Mouse (Mus musculus): ENCODE results near the gene Olfr74. TPM values are rescaled to one million over a fixed set of nuclear protein-coding genes. Genes with fewer than 3 reads are reported as not detected.
"Not testable (repeated sequence)": the region's sequence is repeated elsewhere in the genome, so short reads cannot be mapped to it uniquely, and the experiment has no call there.

The Olfr74 gene
- not detected for total RNA-seq (2021)
- long read RNA-seq, experiment 1: 0 reads
- long read RNA-seq, experiment 2: 0 reads

DNA sequence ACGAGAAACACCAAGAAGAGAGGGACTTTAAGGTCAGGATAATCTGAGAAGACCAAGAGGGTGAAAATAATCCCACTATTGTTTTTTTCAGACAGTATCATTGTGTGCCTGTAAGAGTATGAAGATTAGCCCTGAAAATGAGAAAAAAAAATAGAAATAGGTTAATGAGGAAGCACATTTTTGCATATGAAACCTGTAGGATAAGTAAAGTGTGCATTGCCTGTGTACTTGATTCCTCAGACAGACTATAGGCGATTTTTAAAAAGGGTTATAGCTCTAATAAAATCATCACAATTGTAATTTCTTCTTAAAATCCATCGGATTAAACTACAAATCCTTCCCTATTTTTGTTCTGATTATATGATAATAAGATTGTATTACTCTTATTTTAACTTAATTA is at the start of gene Olfr74:
Gene Olfr74 (minus strand): TSS at position 101 of the 400 bp plus-strand sequence.
- no peak for DNase-seq

DNA sequence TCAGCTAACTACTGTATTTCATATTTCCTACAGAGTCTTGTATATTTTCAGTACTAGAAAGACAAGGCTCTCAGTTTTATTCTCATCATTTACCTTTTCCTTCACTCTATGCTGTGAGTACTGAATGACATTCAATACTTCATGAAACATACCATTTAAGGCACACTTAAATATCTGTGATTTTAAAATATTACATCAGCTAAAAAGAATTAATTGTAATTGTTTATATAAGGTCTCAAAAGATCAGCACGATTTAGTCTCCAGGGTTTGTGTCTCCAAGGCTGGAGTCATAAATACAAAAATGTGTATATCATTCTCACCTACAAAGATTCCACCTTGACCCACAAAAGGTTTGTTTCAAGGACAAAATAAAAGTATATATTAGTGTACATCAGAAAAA is 48.0 kb upstream of the Olfr74 start, which contains the start of gene Olfr1161:
Gene Olfr1161 (plus strand): TSS at position 301 of the 400 bp plus-strand sequence.
- not testable (repeated sequence) for DNase-seq

DNA sequence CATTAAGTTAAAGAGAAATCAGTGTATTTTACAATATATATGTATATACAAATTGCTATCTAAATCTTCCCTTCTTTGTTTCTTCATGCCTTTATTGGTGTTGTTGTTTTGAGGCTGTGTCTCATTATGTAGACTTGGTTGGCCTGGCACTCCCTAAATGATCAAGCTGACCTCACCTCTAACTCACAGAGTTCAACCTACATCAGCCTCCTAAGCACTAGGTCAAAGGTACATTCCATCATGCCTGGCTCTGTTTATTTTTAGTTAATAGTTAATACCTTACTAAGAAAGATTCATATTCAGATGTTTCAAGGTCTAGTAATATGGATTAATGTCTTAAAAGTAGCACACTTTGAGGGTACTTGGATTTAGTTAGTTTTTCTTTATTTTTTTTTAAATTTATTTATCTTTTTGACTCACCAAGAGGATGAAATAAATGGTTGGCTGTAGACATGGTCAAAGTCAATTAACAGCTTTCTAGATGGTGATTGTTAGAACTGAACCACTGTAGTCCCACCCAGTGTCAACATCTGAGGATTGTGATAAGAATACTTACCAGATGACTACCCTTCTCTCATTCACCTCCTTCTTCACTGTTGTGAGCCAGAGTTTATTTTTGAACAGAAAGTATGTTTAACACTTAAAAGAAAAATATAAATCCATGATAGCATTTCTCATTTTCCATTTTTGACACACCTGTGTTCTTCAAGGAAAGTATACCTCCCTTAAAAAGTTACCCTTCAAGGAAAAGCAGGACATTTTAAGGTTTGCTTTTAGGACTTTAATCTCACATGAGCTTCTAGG is 33.3 kb upstream of the Olfr74 start, which contains the start of gene Olfr1160:
Gene Olfr1160 (minus strand): TSS at position 754 of the 804 bp plus-strand sequence.
- no peak for DNase-seq

GRCm38 (mm10) chr2:87989813-87990212 is 15.3 kb upstream of the Olfr74 start, which contains the start of gene Olfr1158:
TSS of gene Olfr1158 (plus strand) at chr2:87990113.
- DNase-seq: no peak

DNA sequence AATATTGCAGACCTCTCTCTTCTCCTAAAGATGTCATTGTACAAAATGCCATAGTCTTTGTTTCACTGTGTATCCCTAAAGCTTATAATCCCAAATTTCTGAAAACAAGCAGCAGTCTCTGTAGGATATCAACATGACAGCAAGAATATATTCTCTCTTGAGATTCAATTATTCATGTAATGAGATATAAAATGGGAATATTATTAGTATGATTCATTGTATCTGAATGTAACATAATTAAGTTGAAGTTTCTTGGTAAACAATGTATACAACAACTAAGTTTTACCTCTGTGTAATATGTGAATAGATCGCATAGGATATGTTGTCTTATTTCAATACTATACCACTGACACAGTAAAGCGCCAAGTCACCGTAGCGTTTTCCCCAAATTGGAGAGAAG is 6.3 kb downstream of the Olfr74 start, which contains the start of gene Olfr1157:
Gene Olfr1157 (minus strand): TSS at position 101 of the 400 bp plus-strand sequence.
- no peak for DNase-seq

- DNase-seq: no peak
Observed at GRCm38 (mm10) chr2:87953000-87953399, 21.5 kb downstream of the Olfr74 start, which contains the start of gene Olfr1156. TSS of gene Olfr1156 (minus strand) at chr2:87953100.

DNA sequence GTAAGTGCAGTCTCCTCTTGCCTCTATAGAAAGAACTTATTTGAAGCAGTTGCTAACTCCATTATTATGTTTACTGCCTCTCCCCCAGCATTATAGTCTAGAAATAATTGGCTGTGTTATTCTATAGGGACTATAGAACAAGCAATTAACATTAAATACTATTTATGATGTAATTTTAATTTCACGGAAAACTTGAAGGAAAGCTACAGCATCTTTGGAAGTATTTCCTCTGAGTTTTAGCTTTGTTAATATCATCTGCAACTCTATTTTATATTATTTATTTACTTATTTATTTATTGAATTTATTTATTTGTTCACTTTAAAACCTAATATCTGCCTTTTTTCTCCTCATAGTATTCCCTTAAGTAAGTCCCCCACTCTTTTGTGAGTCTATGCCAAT is 29.4 kb downstream of the Olfr74 start, which contains the start of gene Olfr1155:
Gene Olfr1155 (minus strand): TSS at position 101 of the 400 bp plus-strand sequence.
- no peak for DNase-seq

Other genes starting within 250 kb of the Olfr74 start
- gene Olfr1138, start 234.7 kb downstream of the Olfr74 start, total RNA-seq (2021): not detected
- not detected for gene Olfr1140, start 230.9 kb downstream of the Olfr74 start, total RNA-seq (2021)
- gene Olfr1141, start 220.7 kb downstream of the Olfr74 start, total RNA-seq (2021): not detected
- not detected for gene Olfr152, start 195.2 kb downstream of the Olfr74 start, total RNA-seq (2021)
- gene Olfr1143, start 174.1 kb downstream of the Olfr74 start, total RNA-seq (2021): not detected
- gene Olfr1145, start 164.8 kb downstream of the Olfr74 start, total RNA-seq (2021): not detected
- gene Olfr1148, start 144.1 kb downstream of the Olfr74 start, total RNA-seq (2021): not detected
- not detected for gene Olfr1150-ps1, start 130.7 kb downstream of the Olfr74 start, total RNA-seq (2021)
- gene Olfr1151, start 118.8 kb downstream of the Olfr74 start, total RNA-seq (2021): not detected
- not detected for gene Olfr1152, start 108.2 kb downstream of the Olfr74 start, total RNA-seq (2021)
- not detected for gene Olfr1153, start 79.7 kb downstream of the Olfr74 start, total RNA-seq (2021)
- not detected for gene Olfr1154, start 69.5 kb downstream of the Olfr74 start, total RNA-seq (2021)
- not detected for gene Olfr1155, start 29.5 kb downstream of the Olfr74 start, total RNA-seq (2021)
- not detected for gene Olfr1156, start 21.6 kb downstream of the Olfr74 start, total RNA-seq (2021)
- gene Olfr1157, start 6.4 kb downstream of the Olfr74 start, total RNA-seq (2021): not detected
- not detected for gene Olfr1158, start 15.4 kb upstream of the Olfr74 start, total RNA-seq (2021)
- gene Olfr1160, start 33.6 kb upstream of the Olfr74 start, total RNA-seq (2021): not detected
- gene Olfr1161, start 48.1 kb upstream of the Olfr74 start, total RNA-seq (2021): not detected
- gene Olfr73, start 63.0 kb upstream of the Olfr74 start, total RNA-seq (2021): not detected
- gene Olfr1162, start 76.5 kb upstream of the Olfr74 start, total RNA-seq (2021): not detected
- gene Olfr1163, start 97.2 kb upstream of the Olfr74 start, total RNA-seq (2021): not detected
- not detected for gene Olfr1164, start 119.3 kb upstream of the Olfr74 start, total RNA-seq (2021)
- not detected for gene Olfr1166, start 153.6 kb upstream of the Olfr74 start, total RNA-seq (2021)
- gene Olfr1167, start 180.5 kb upstream of the Olfr74 start, total RNA-seq (2021): not detected
- not detected for gene Olfr1168, start 207.2 kb upstream of the Olfr74 start, total RNA-seq (2021)